In the genomic region with DNA sequence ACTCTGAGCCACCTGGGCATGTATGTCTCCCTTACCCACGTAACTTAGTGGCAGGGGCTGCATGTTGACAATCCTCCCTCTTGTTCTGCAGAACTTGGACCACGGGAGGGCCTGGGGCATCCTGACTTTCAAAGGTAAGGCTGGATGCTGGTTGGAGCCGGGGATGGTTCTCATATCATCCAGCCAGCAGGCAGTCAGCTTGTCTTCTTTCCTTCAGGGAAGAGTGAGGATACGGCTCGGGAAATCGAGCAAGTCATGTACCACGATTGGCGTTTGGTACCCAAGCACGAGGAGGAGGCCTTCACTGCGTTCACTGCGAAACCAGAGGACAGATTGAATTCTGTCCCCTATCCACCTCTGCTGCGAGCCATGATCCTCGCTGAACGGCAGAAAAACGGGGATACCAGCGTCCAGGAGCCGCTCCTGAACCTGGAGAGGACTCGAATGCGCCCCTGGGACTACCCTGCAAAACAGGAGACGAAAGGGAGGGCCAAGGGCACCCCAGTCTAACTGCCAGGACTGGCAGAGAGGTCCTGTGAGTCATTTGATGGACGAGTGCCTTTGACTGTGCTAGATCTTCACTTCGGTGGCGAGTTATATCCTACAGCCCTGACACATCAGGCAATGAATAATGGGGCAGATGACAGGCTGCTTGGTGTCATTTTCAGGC, we compare ENCODE assay signal across 1 mouse cellular context.
TF ChIP-seq lines count a peak whose summit lies in the region.

No protein-coding gene starts in this region.

TF ChIP-seq in MEL, 35 proteins besides CTCF, POLR2A, EP300 and RAD21 (continued from another document):
- no peak for TF ChIP-seq MYB (IDR thresholded peaks at IDR 0.05; ENCODE audit: low read depth, low read length)
- no peak for TF ChIP-seq MAZ (IDR thresholded peaks at IDR 0.05; ENCODE audit: low read depth, low read length)
- TF ChIP-seq MEF2A (IDR thresholded peaks at IDR 0.05; ENCODE audit: extremely low read depth, insufficient replicate concordance, low read depth, low read length, poor library complexity, severe bottlenecking): no peak
- TF ChIP-seq E2F4 (IDR thresholded peaks at IDR 0.05; ENCODE audit: borderline replicate concordance, low read depth, low read length): no peak
- no peak for TF ChIP-seq KAT2A (conservative IDR thresholded peaks at IDR 0.05; ENCODE audit: low read depth, low read length)
- TF ChIP-seq ZC3H11A (IDR thresholded peaks at IDR 0.05; ENCODE audit: low read depth, low read length): no peak
- TF ChIP-seq POLR2AphosphoS2 (IDR thresholded peaks at IDR 0.05; ENCODE audit: low read length): no peak
- no peak for TF ChIP-seq BHLHE40 (IDR thresholded peaks at IDR 0.05; ENCODE audit: borderline replicate concordance, low read depth, low read length)
- no peak for TF ChIP-seq NRF1 (IDR thresholded peaks at IDR 0.05; ENCODE audit: insufficient read depth, low read depth, low read length, poor library complexity, severe bottlenecking)
- no peak for TF ChIP-seq JUND (IDR thresholded peaks at IDR 0.05; ENCODE audit: low read depth, low read length)
- TF ChIP-seq RCOR1 (IDR thresholded peaks at IDR 0.05; ENCODE audit: low read depth, low read length): no peak
- TF ChIP-seq USF2 (IDR thresholded peaks at IDR 0.05; ENCODE audit: borderline replicate concordance in 1 of 2, insufficient read depth in 1 of 2, low read depth in 1 of 2, low read length in 2 of 2): no peak
- TF ChIP-seq GABPA (IDR thresholded peaks at IDR 0.05; ENCODE audit: low read depth, low read length): no peak
- TF ChIP-seq CHD2 (IDR thresholded peaks at IDR 0.05; ENCODE audit: low read length): no peak
- TF ChIP-seq UBTF (IDR thresholded peaks at IDR 0.05; ENCODE audit: borderline replicate concordance, insufficient read depth, low read depth, low read length): no peak
TF ChIP-seq in MEL: peak in this region for 0.
